Mouse (Mus musculus) spleen, adult 2 months (tissue): ENCODE data around the gene Itprid1.

Experiments used
- CTCF ChIP-seq: fragments of 200-500 bp; IDR thresholded peaks from 2 replicates; pipeline ENCODE4 v1.5.1; 2011; ENCODE audit warnings: mild to moderate bottlenecking, inconsistent platforms; ENCODE audit not compliant: insufficient read depth, insufficient read length, insufficient replicate concordance; ENCODE audit errors: extremely low read depth
- POLR2A ChIP-seq: fragments of 200-500 bp; IDR thresholded peaks from 2 replicates; pipeline ENCODE4 v1.6.1; 2011; ENCODE audit warnings: low read depth, low read length, inconsistent platforms

- TF ChIP-seq CTCF (no peak), POLR2A (no peak)
Observed at GRCm38 (mm10) chr6:55808692-55809091, 28.0 kb upstream of the Itprid1 start.
